Mouse (Mus musculus) megakaryocyte, embryonic 14.5 days (primary cell): ENCODE measurements around the gene Drg1.

ENCODE experiments used
- FLI1 ChIP-seq: IDR thresholded peaks from 2 replicates; pipeline ENCODE4 v1.6.1; 2012; ENCODE audit warnings: low read length, inconsistent platforms, mixed read lengths
- GATA1 ChIP-seq: IDR thresholded peaks from 3 replicates; pipeline ENCODE4 v1.6.1; 2012; ENCODE audit warnings: mixed read lengths, low read length, inconsistent platforms, borderline replicate concordance

- TF ChIP-seq GATA1 (no peak), FLI1 (no peak)
These were observed 6.7 kb downstream of the Drg1 start for GRCm38 (mm10) chr11:3259537-3259936.
